Mouse (Mus musculus): ENCODE data around the gene Slc17a2. TPM values are rescaled to one million over a fixed set of nuclear protein-coding genes. Genes with fewer than 3 reads are reported as not detected.

Gene Slc17a2
- polyA plus RNA-seq, 1 experiment from 2014 or later, result not detected

DNA sequence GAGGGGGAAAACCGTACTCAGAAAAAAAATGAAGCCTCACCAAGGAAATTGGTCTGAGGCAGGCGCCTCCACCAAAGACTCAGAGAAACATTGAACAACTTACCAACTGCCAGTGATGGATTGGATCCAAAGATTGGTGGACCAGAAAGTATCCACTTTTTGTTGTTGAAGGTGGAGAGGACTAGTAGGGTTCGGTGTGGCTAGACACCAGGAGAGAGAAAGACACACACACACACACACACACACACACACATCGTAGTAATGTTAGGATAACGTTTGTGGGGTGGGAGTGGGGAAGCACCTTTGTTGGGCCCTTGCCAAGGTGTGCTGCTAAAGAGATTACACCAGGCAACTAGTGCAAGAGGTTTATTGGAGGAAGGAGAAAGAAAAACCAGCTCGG lies 60.2 kb downstream of the Slc17a2 start:
- H3K27ac ChIP-seq (replicated peaks), result no peak overlapping the region
- no peaks in the 10 kb centered on the region for H3K36me3 ChIP-seq
- WGBS, result 83% methylated on average over 6 of the region's 6 CpGs
- no peak overlapping the region for H3K4me3 ChIP-seq
- no peak overlapping the region for H3K4me2 ChIP-seq (replicated peaks)
- no peaks in the 10 kb centered on the region for H3K4me1 ChIP-seq
- H3K9me3 ChIP-seq, result no peaks in the 10 kb centered on the region
- no peak overlapping the region for H3K9ac ChIP-seq (replicated peaks)
- no peak for ATAC-seq (replicated peaks)
- H3K27me3 ChIP-seq, result no peaks in the 10 kb centered on the region

- Histone ChIP-seq H3K4me2 (replicated peaks) (no peak within 1 kb of the TSS), H3K9ac (replicated peaks) (no peak within 1 kb of the TSS), H3K4me1 (no peaks in the 10 kb centered on the region), H3K27me3 (no peaks in the 10 kb centered on the region), H3K4me3 (no peak within 1 kb of the TSS), H3K36me3 (no peaks in the 10 kb centered on the region), H3K27ac (replicated peaks) (no peak within 1 kb of the TSS), H3K9me3 (no peaks in the 10 kb centered on the region)
- no peak for ATAC-seq (replicated peaks)
- WGBS, result 78% methylated on average over 7 of the region's 7 CpGs
Observed at GRCm38 (mm10) chr13:23867405-23867804, 60.6 kb downstream of the Slc17a2 start, which contains the start of gene Slc17a1. Slc17a1 (plus strand) TSS chr13:23867750.

GRCm38 (mm10) chr13:23868790-23869533 lies 62.2 kb downstream of the Slc17a2 start:
- Histone ChIP-seq H3K9ac (replicated peaks) (no peak overlapping the region), H3K9me3 (no peaks in the 10 kb centered on the region), H3K4me2 (replicated peaks) (no peak overlapping the region), H3K36me3 (no peaks in the 10 kb centered on the region), H3K4me3 (no peak overlapping the region), H3K4me1 (no peaks in the 10 kb centered on the region), H3K27ac (replicated peaks) (no peak overlapping the region), H3K27me3 (no peaks in the 10 kb centered on the region)
- WGBS, result 92% methylated on average over 8 of the region's 8 CpGs
- no peak for ATAC-seq (replicated peaks)

GRCm38 (mm10) chr13:23869996-23870395 lies 63.2 kb downstream of the Slc17a2 start:
- Histone ChIP-seq H3K9ac (replicated peaks) (no peak overlapping the region), H3K27me3 (no peaks in the 10 kb centered on the region), H3K27ac (replicated peaks) (no peak overlapping the region), H3K36me3 (no peaks in the 10 kb centered on the region), H3K4me2 (replicated peaks) (no peak overlapping the region), H3K4me3 (no peak overlapping the region), H3K4me1 (no peaks in the 10 kb centered on the region), H3K9me3 (no peaks in the 10 kb centered on the region)
- no peak for ATAC-seq (replicated peaks)
- WGBS, result 73% methylated on average over 3 of the region's 3 CpGs

DNA sequence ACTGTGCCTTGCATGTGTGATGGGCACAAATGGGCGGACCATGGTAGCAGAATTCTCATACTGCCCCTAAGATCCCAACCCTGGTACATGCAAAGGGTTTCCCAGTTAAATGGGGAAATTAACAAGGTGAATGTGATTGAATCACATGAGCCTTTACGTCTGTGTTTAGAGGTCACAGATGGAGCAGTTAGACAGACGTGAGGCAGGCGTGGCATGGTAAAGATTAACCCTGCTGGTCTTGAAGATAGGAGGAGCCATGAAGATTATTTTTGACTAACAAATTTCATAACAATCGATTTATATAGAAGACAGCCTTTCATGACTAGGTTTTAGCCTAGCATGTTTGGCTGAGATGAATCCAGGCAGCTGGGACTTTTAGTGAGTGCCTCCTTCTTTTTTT lies 66.3 kb downstream of the Slc17a2 start:
- Histone ChIP-seq H3K9me3 (no peaks in the 10 kb centered on the region), H3K9ac (replicated peaks) (no peak overlapping the region), H3K4me3 (no peak overlapping the region), H3K36me3 (no peaks in the 10 kb centered on the region), H3K4me2 (replicated peaks) (no peak overlapping the region), H3K4me1 (no peaks in the 10 kb centered on the region), H3K27ac (replicated peaks) (no peak overlapping the region), H3K27me3 (no peaks in the 10 kb centered on the region)
- WGBS, result 92% methylated on average over 5 of the region's 5 CpGs
- no peak for ATAC-seq (replicated peaks)

Other genes starting within 250 kb of the Slc17a2 start
- gene Hist1h3e, start 244.6 kb upstream of the Slc17a2 start, polyA plus RNA-seq (2015; fragmentation: Nextera tagmentation; extraction: Ambion mirVana), result 2.6 and 2.7 TPM in 2 replicates
- 48.1 and 55.0 TPM in 2 replicates for gene Hist1h2ae, start 235.8 kb upstream of the Slc17a2 start, polyA plus RNA-seq (2015; fragmentation: Nextera tagmentation; extraction: Ambion mirVana)
- 4.7 and 5.6 TPM in 2 replicates for gene Hist1h2bg, start 235.6 kb upstream of the Slc17a2 start, polyA plus RNA-seq (2015; fragmentation: Nextera tagmentation; extraction: Ambion mirVana)
- 1.6 and 2.9 TPM in 2 replicates for gene Hist1h2bf, start 232.8 kb upstream of the Slc17a2 start, polyA plus RNA-seq (2015; fragmentation: Nextera tagmentation; extraction: Ambion mirVana)
- gene Hist1h2ad, start 232.6 kb upstream of the Slc17a2 start, polyA plus RNA-seq (2015; fragmentation: Nextera tagmentation; extraction: Ambion mirVana), result 1.5 and 2.0 TPM in 2 replicates
- 4.5 and 5.1 TPM in 2 replicates for gene Hist1h3d, start 231.2 kb upstream of the Slc17a2 start, polyA plus RNA-seq (2015; fragmentation: Nextera tagmentation; extraction: Ambion mirVana)
- gene Hist1h4d, start 225.4 kb upstream of the Slc17a2 start, polyA plus RNA-seq (2015; fragmentation: Nextera tagmentation; extraction: Ambion mirVana), result 76.0 and 88.6 TPM in 2 replicates
- gene Hist1h2be, start 185.9 kb upstream of the Slc17a2 start, polyA plus RNA-seq (2015; fragmentation: Nextera tagmentation; extraction: Ambion mirVana), result 1.9 and 2.5 TPM in 2 replicates
- 11.6 and 13.7 TPM in 2 replicates for gene Hist1h1e, start 184.4 kb upstream of the Slc17a2 start, polyA plus RNA-seq (2015; fragmentation: Nextera tagmentation; extraction: Ambion mirVana)
- 1.0 and 1.1 TPM in 2 replicates for gene Hist1h2ac, start 123.0 kb upstream of the Slc17a2 start, polyA plus RNA-seq (2015; fragmentation: Nextera tagmentation; extraction: Ambion mirVana)
- gene Hist1h2bc, start 122.8 kb upstream of the Slc17a2 start, polyA plus RNA-seq (2015; fragmentation: Nextera tagmentation; extraction: Ambion mirVana), result 33.7 and 35.6 TPM in 2 replicates
- gene Hist1h1t, start 111.2 kb upstream of the Slc17a2 start, polyA plus RNA-seq (2015; fragmentation: Nextera tagmentation; extraction: Ambion mirVana), result 0.20 TPM in 1 of 2 replicates, not detected in the other
- 3.7 and 4.4 TPM in 2 replicates for gene Hist1h4c, start 108.5 kb upstream of the Slc17a2 start, polyA plus RNA-seq (2015; fragmentation: Nextera tagmentation; extraction: Ambion mirVana)
- 2.0 and 3.4 TPM in 2 replicates for gene Hfe, start 96.1 kb upstream of the Slc17a2 start, polyA plus RNA-seq (2015; fragmentation: Nextera tagmentation; extraction: Ambion mirVana)
- 22.8 and 24.6 TPM in 2 replicates for gene Hist1h1c, start 68.2 kb upstream of the Slc17a2 start, polyA plus RNA-seq (2015; fragmentation: Nextera tagmentation; extraction: Ambion mirVana)
- gene Hist1h3c, start 61.4 kb upstream of the Slc17a2 start, polyA plus RNA-seq (2015; fragmentation: Nextera tagmentation; extraction: Ambion mirVana), result 3.9 and 4.1 TPM in 2 replicates
- gene Hist1h2bb, start 60.3 kb upstream of the Slc17a2 start, polyA plus RNA-seq (2015; fragmentation: Nextera tagmentation; extraction: Ambion mirVana), result 1.8 and 2.0 TPM in 2 replicates
- gene Hist1h2ab, start 55.9 kb upstream of the Slc17a2 start, polyA plus RNA-seq (2015; fragmentation: Nextera tagmentation; extraction: Ambion mirVana), result 26.0 and 31.2 TPM in 2 replicates
- 7.9 and 11.7 TPM in 2 replicates for gene Hist1h3b, start 54.7 kb upstream of the Slc17a2 start, polyA plus RNA-seq (2015; fragmentation: Nextera tagmentation; extraction: Ambion mirVana)
- gene Hist1h4b, start 50.0 kb upstream of the Slc17a2 start, polyA plus RNA-seq (2015; fragmentation: Nextera tagmentation; extraction: Ambion mirVana), result 2.8 and 3.8 TPM in 2 replicates
- gene Hist1h4a, start 45.8 kb upstream of the Slc17a2 start, polyA plus RNA-seq (2015; fragmentation: Nextera tagmentation; extraction: Ambion mirVana), result 0.38 TPM in 1 of 2 replicates, not detected in the other
- 2.7 and 3.2 TPM in 2 replicates for gene Hist1h3a, start 44.6 kb upstream of the Slc17a2 start, polyA plus RNA-seq (2015; fragmentation: Nextera tagmentation; extraction: Ambion mirVana)
- 1.5 TPM in 2 replicates for gene Hist1h1a, start 43.3 kb upstream of the Slc17a2 start, polyA plus RNA-seq (2015; fragmentation: Nextera tagmentation; extraction: Ambion mirVana)
- gene Trim38, start 37.1 kb upstream of the Slc17a2 start, polyA plus RNA-seq (2015; fragmentation: Nextera tagmentation; extraction: Ambion mirVana), result 0.11 TPM in 1 of 2 replicates, not detected in the other
- gene Slc17a3, start 32.4 kb downstream of the Slc17a2 start, polyA plus RNA-seq (2015; fragmentation: Nextera tagmentation; extraction: Ambion mirVana), result 0.04 TPM in 1 of 2 replicates, not detected in the other
- gene Slc17a1, start 60.8 kb downstream of the Slc17a2 start, polyA plus RNA-seq (2015; fragmentation: Nextera tagmentation; extraction: Ambion mirVana), result not detected in 2 replicates
- not detected in 2 replicates for gene Slc17a4, start 108.0 kb downstream of the Slc17a2 start, polyA plus RNA-seq (2015; fragmentation: Nextera tagmentation; extraction: Ambion mirVana)
- not detected in 2 replicates for gene Hist1h2ba, start 127.2 kb downstream of the Slc17a2 start, polyA plus RNA-seq (2015; fragmentation: Nextera tagmentation; extraction: Ambion mirVana)
- gene Hist1h2aa, start 127.5 kb downstream of the Slc17a2 start, polyA plus RNA-seq (2015; fragmentation: Nextera tagmentation; extraction: Ambion mirVana), result not detected in 2 replicates
- 1.6 and 3.9 TPM in 2 replicates for gene Scgn, start 184.2 kb downstream of the Slc17a2 start, polyA plus RNA-seq (2015; fragmentation: Nextera tagmentation; extraction: Ambion mirVana)

Data from forebrain, embryonic 15.5 days (tissue).